Mouse (Mus musculus) forebrain, postnatal 0 days (tissue): ENCODE measurements at regions not wholly inside any gene's neighbourhood (a gene's known extent, or its start where the extent isn't known, plus 50 kb on each side); places are given as distances from the start of the nearest gene placed in this dataset.

Source experiments
- ATAC-seq: fragments of 200-750 bp; cut with Nextera tagmentation; 2 replicates; pipeline ENCODE4 v1.8.0; 2017; ENCODE audit warnings: mild to moderate bottlenecking, moderate library complexity
- DNase-seq: peaks from one replicate; pipeline ENCODE4 v3.0.0-alpha.2; 2015
- H3K27ac ChIP-seq: fragments of 300-500 bp; sonication (generic); 2 replicates; pipeline ENCODE4 v1.5.1; 2014; ENCODE audit warnings: low read depth, mild to moderate bottlenecking, antibody characterized with exemption, low read length, moderate library complexity, mixed read lengths
- H3K27me3 ChIP-seq: fragments of 300-500 bp; sonication (generic); 2 replicates; pipeline ENCODE4 v1.6.1; 2014; ENCODE audit warnings: mild to moderate bottlenecking, low read length, mixed read lengths; ENCODE audit not compliant: insufficient read depth
- H3K36me3 ChIP-seq: fragments of 300-500 bp; sonication (generic); 2 replicates; pipeline ENCODE4 v1.6.1; 2014; ENCODE audit warnings: mild to moderate bottlenecking, moderate library complexity; ENCODE audit not compliant: insufficient read depth
- H3K4me1 ChIP-seq: fragments of 300-500 bp; sonication (generic); 2 replicates; pipeline ENCODE4 v1.6.1; 2014; ENCODE audit warnings: antibody characterized with exemption; ENCODE audit not compliant: insufficient read depth
- H3K4me2 ChIP-seq: fragments of 300-500 bp; sonication (generic); 2 replicates; pipeline ENCODE4 v1.6.1; 2014; ENCODE audit warnings: low read depth, mild to moderate bottlenecking, moderate library complexity
- H3K4me3 ChIP-seq: fragments of 300-500 bp; sonication (generic); 2 replicates; pipeline ENCODE4 v1.5.1; 2014; ENCODE audit warnings: low read depth, low read length, mixed read lengths
- H3K9ac ChIP-seq: fragments of 300-500 bp; sonication (generic); 2 replicates; pipeline ENCODE4 v1.6.1; 2014; ENCODE audit warnings: mild to moderate bottlenecking
- H3K9me3 ChIP-seq: fragments of 300-500 bp; sonication (generic); 2 replicates; pipeline ENCODE4 v1.6.1; 2016; ENCODE audit warnings: low read length
- CTCF ChIP-seq: sonication (generic); IDR thresholded peaks from 2 replicates; pipeline ENCODE4 v1.5.1; 2016; ENCODE audit warnings: antibody characterized with exemption, control low read depth, low read depth
- WGBS: fragments of 180-500 bp; shearing (Covaris S2); extraction: QIAGEN DNeasy Blood & Tissue Kit; methylation state at CpG from one replicate; pipeline ENCODE4 v1.1.7; 2014; 5-methylcytosine and 5-hydroxymethylcytosine counted together

DNA sequence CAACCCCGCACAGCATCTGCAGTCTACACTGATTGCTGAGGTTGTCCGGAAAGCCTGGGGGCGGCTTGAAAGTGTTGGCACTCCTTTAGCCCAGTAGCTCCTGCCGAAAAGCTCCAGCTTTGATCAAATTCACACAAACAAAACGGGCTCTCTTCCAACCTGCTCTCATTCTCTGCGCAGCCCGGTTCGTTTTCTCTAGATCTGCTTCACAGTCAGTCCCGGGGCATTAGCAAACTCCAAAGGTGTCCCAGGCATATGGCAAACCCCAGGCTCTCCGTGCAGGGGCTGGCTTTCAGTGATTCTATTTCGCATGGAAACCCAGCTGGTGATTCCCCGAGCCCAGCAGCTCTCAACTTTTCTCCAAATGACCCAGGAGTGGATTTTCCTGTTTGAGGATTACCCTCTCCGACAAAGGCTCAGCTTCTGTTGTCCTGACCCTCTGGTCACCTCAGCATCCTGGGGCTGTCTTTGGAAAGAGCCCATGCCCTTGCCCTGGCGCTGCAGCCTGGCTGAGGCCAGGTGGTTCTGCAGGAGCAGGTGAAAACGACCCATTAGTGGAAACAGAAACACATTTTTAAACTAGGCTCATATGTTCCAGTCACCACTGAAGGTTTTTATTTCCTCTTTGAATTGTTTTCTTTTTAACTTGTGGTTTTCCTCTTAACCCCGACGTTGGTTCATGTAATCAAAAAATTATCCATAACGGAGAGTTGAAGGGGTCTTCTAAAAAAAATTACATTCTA lies 854.9 kb upstream of the Adgrl2 start:
- H3K4me2 ChIP-seq = peak overlapping the region; percentile 43
- H3K9ac ChIP-seq = 0 out of 2 replicates have a peak overlapping the region, but pooled peaks have one; percentile 3
- no peaks in the 10 kb centered on the region for H3K4me1 ChIP-seq
- no peaks in the 10 kb centered on the region for H3K9me3 ChIP-seq
- TF ChIP-seq CTCF = no peak
- ATAC-seq (peak; percentile 54; the same call in 1 of the 2 replicates), DNase-seq (peak; percentile 58)
- no peak overlapping the region for H3K4me3 ChIP-seq
- H3K36me3 ChIP-seq = no peaks in the 10 kb centered on the region
- 15% methylated on average over 18 of the region's 18 CpGs for whole genome bisulfite sequencing
- no peaks in the 10 kb centered on the region for H3K27me3 ChIP-seq
- H3K27ac ChIP-seq = no peak overlapping the region

DNA sequence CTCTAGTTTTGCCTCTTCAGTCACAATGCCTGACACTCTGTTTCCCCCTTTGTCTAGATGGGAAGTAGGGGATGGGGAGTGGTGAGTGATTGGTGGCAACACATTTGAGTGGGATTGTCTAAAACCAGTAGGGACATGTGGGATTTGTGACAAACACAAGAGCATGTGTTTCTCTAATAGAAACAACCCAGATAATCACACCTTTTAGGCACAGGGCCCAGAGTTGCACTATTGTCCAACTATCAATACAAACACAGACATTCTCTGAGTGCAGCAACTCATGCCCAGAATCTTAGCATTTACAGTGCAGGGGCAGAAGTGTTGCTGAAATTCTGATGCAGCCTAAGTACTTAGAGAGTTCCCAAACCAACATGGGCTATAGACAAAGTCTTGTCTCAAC lies 847.6 kb upstream of the Adgrl2 start:
- DNase-seq = no peak
- no peaks in the 10 kb centered on the region for H3K27me3 ChIP-seq

DNA sequence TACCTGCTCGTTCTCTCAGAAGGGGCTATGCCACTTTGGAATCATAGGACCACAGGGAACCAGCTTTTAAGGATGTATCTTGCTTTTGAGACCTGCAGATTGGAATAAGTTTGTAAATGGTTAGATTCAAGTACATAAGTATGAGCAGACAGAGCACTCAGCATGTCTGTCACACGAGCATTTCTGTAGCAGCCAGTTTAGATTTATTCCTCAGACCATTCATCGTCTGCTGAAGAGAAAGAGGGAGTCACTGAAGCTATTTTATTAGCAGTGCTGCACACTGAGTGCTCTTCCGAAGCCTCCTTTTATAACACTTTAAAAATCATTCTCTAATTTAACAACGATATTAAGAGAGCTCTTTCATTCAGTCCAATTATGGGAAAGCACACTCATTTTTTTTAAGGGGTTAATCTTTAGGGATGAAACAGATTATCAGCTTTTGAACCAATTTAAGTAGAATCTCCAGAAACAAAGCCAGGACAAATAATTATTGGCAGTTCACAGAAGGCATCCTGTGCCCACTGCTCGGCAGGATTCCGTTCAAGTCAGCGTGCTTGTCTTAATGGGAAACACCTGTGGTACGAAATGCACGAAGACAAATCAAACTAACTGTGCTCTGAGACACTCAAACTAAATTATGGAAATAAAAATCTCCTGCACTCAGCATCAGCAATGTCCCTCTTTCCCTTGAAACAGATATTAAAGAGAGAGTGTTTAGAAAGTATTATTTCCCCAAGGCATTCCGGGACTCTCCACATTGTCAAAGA lies 846.3 kb upstream of the Adgrl2 start:
- H3K27me3 ChIP-seq = no peaks in the 10 kb centered on the region
- no peaks in the 10 kb centered on the region for H3K9me3 ChIP-seq
- no peak overlapping the region; the same call in 1 of the 2 replicates for H3K4me2 ChIP-seq
- H3K27ac ChIP-seq = no peak overlapping the region
- 14% methylated on average over 11 of the region's 11 CpGs for WGBS
- no peaks in the 10 kb centered on the region for H3K4me1 ChIP-seq
- H3K36me3 ChIP-seq = no peaks in the 10 kb centered on the region
- DNase-seq (peak; percentile 8), ATAC-seq (no peak)
- H3K4me3 ChIP-seq = no peak overlapping the region
- H3K9ac ChIP-seq = no peak overlapping the region
- TF ChIP-seq CTCF = no peak

More for the DNA sequence above, 847.6 kb upstream of the Adgrl2 start:
- H3K4me3 ChIP-seq = no peak overlapping the region
- H3K4me1 ChIP-seq = no peaks in the 10 kb centered on the region
- no peak overlapping the region for H3K4me2 ChIP-seq
- no peak for TF ChIP-seq CTCF
- H3K27ac ChIP-seq = no peak overlapping the region
- no peak overlapping the region for H3K9ac ChIP-seq
- ATAC-seq = no peak
- H3K36me3 ChIP-seq = no peaks in the 10 kb centered on the region
- H3K9me3 ChIP-seq = no peaks in the 10 kb centered on the region

DNA sequence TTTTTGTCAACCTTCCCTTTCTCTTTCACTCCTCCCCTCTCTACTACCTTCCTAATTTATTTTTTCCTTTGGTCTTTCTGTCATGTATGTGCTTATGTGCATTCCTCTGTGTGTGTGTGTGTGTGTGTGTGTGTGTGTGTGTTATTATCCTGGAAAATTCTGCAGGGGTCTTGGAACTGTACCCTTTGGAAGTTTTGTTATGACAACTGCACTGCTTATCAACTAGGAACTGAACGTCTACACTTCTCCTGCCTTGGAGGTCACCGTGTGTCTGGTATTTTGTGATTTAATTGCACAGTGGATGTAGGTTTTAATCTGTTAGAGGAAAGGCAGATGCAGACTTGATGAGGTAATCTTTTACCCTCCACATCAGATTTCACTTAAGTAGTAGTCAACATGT lies 836.8 kb upstream of the Adgrl2 start:
- H3K36me3 ChIP-seq = no peaks in the 10 kb centered on the region
- no peak for ATAC-seq
- no peak overlapping the region for H3K4me3 ChIP-seq
- H3K9ac ChIP-seq = no peak overlapping the region
- H3K4me1 ChIP-seq = no peaks in the 10 kb centered on the region
- H3K27me3 ChIP-seq = no peaks in the 10 kb centered on the region
- no peaks in the 10 kb centered on the region for H3K9me3 ChIP-seq
- DNase-seq = no peak
- no peak overlapping the region for H3K27ac ChIP-seq
- no peak overlapping the region for H3K4me2 ChIP-seq
- whole genome bisulfite sequencing = 13% methylated on average over 2 of the region's 2 CpGs
- no peak for TF ChIP-seq CTCF

DNA sequence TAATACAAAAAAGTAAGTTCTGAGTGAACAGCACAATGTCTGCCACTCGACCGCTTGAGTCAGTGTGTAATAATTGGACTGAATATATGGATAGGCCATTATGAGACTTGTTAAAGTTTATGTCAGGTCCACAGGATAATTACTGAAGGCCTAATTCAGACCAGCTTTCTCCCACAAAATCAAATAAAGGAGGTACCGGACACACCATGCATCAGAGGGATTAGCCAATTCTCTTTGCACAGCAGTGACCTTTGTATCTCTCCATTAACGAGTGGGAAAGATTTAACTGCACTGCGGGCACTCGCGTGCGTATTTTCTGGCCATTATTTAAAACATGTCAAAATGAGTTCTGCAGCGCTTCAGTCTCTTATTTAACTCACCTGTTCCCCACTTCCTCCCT lies 836.4 kb upstream of the Adgrl2 start:
- DNase-seq (no peak), ATAC-seq (no peak)
- WGBS = 21% methylated on average over 9 of the region's 9 CpGs
- H3K36me3 ChIP-seq = no peaks in the 10 kb centered on the region
- H3K4me3 ChIP-seq = no peak overlapping the region
- no peak overlapping the region for H3K27ac ChIP-seq
- TF ChIP-seq CTCF = no peak
- no peaks in the 10 kb centered on the region for H3K9me3 ChIP-seq
- H3K4me2 ChIP-seq = no peak overlapping the region
- H3K9ac ChIP-seq = no peak overlapping the region
- no peaks in the 10 kb centered on the region for H3K27me3 ChIP-seq
- H3K4me1 ChIP-seq = no peaks in the 10 kb centered on the region

DNA sequence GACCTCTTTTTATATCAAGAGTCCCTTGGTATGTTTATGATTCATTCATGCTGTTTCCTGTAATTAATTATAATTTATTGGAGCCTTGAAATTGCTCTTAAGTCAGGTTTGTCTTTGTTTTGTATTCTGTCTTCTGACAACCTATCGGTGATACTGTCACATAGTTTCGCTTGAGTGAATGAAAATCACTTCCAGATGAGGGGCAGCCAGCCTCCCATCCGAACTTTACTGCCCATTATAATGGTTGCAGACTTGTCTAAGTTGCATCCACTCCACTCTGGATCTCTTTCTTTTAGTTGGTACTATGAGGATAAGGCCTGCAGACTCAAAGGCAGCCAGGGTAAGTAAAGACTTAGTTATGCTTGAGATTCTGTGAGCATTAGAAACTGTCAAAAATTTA lies 830.3 kb upstream of the Adgrl2 start:
- TF ChIP-seq CTCF = no peak
- Histone ChIP-seq H3K27me3 (no peaks in the 10 kb centered on the region), H3K4me1 (no peaks in the 10 kb centered on the region), H3K9ac (no peak overlapping the region), H3K4me3 (no peak overlapping the region), H3K9me3 (no peaks in the 10 kb centered on the region), H3K36me3 (no peaks in the 10 kb centered on the region), H3K27ac (no peak overlapping the region), H3K4me2 (no peak overlapping the region)
- 79% methylated on average over 3 of the region's 3 CpGs for WGBS
- no peak for ATAC-seq
- DNase-seq = no peak

DNA sequence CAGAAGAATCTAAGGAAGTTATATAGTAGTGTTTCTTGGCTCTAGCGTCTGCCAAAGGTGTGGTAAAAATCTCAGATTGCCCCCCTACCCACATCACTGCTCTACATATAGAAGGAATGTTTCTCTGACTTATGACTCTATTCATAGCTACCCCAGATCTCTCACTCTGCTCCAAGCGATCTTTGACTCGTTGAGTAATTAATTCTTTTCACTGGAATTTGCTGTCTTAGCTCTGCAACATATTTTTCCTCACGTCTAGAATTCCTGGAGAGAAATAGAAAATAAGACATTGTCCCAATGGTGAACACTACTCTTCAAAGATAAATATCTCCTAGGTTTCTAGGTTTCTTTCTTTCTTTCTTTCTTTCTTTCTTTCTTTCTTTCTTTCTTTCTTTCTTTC lies 829.5 kb upstream of the Adgrl2 start:
- Histone ChIP-seq H3K4me3 (no peak overlapping the region), H3K36me3 (no peaks in the 10 kb centered on the region), H3K4me1 (no peaks in the 10 kb centered on the region), H3K9ac (no peak overlapping the region), H3K27me3 (no peaks in the 10 kb centered on the region), H3K27ac (no peak overlapping the region), H3K9me3 (no peaks in the 10 kb centered on the region), H3K4me2 (no peak overlapping the region)
- 74% methylated on average over 4 of the region's 4 CpGs for WGBS
- DNase-seq (no peak), ATAC-seq (no peak)
- no peak for TF ChIP-seq CTCF
